Mouse (Mus musculus) 3134 (cell line): ENCODE measurements around the gene Mmp2.

Experiments
- DNase-seq: peaks from one replicate; pipeline ENCODE4 v3.0.0-alpha.2; 2011; ENCODE audit warnings: low spot score; ENCODE audit not compliant: insufficient read length; ENCODE audit errors: extremely low read depth

The Mmp2 gene

DNA sequence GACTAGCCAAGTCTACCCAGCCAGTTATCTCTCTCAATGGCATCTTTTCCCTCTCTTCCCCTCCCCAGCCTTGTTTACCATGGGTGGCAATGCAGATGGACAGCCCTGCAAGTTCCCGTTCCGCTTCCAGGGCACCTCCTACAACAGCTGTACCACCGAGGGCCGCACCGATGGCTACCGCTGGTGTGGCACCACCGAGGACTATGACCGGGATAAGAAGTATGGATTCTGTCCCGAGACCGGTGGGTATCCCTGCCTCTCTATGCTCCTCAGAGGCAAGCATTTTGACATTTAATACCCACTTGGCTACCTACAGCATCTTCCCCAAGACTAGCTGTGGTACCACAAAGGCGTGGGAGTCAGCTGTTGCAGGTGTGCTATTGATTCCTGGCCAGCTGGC is 8.8 kb downstream of the Mmp2 start:
- no peak for DNase-seq

- peak; percentile 58 for DNase-seq
These were observed 11.5 kb downstream of the Mmp2 start for GRCm38 (mm10) chr8:92838616-92839015.

DNA sequence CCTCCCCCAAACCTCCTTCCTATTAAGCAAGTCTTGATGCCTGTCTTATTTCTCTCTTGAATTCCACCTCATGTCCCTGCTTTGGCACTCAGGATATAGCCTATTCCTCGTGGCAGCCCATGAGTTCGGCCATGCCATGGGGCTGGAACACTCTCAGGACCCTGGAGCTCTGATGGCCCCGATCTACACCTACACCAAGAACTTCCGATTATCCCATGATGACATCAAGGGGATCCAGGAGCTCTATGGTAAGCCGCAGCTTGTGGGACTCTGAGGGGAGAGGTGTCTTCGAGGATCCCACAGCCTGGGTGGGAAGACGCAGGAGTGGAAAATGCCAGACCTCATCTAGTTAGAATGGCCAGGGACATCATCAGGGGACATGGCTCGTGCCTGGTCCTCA is 12.1 kb downstream of the Mmp2 start:
- no peak for DNase-seq

DNA sequence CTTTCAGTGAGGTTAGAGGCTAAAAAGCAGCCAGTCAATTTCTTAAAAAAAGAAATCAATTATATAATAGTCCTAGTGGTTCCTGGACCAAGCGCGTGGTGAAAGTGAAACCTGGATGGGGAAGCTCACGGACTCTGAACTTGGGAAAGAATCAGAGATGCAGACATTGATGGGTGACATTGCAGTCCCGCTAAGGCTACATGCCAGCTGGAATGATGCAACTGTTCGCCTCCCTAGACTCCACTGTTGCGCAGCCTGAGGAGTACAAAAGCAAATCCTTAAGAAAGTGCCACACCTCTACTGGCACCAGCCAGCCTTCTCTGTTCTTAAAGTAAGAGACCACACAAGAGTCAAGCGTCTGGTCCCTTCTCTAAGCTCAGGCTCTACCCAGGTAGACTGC is 12.8 kb downstream of the Mmp2 start:
- DNase-seq = no peak

DNA sequence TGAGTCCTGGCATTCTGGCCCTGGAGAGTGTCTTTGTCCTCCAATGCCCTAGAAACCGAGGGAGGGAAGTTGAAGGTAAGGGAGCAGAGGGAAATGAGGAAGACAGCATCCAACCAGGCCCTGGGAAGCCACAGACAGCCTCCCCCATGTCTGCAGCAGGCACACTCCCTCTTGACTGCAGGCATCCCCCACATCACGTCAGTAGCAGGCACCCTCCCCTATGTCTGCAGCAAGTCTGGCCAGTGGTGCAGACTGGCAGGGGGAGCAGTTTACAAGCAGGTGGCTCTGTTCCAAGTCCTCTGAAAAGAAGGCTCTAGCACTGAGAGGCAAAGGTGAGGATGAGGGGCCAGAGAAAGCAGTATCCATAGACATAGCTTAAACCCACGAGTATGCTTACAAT is 19.6 kb downstream of the Mmp2 start:
- peak; percentile 52 for DNase-seq

DNA sequence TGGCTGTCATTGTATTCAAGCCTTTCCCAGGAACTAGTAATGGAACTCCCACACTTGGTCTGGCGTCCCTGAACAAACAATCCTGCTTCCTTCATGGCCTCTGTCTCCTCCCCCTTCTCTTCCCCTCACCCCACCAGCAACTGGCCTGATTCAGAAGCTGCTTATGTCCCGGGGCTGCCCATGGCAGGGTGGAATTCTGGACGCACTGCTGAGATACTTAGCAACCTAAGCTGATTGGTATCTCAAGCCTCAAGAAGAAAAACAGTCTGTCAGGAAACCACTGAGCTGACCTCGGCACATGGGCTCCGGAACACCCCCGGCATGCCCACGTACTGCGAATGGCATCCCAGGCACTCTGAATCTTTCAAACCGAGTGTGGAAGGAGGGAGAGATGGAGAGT is 20.2 kb downstream of the Mmp2 start:
- peak; percentile 84 for DNase-seq

DNA sequence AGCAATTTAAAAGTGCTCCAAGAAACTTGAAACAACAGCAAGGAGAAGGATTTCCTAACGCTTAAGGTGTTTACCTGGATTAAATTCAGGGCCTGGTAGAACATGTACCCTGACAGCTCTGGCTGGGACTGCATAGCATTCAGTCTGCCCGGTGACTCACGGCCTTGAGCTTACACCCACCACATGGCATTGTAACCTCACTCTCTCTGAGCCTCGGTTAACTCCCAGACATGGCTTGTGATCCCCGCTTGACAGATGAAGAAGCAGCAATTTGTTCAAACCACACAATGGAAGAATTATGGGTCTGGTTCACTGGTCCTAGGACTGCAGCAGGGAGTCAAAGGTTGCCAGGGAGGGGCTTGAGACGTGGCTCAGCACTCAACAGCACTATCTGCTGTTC is 22.2 kb downstream of the Mmp2 start:
- peak; percentile 32 for DNase-seq

DNA sequence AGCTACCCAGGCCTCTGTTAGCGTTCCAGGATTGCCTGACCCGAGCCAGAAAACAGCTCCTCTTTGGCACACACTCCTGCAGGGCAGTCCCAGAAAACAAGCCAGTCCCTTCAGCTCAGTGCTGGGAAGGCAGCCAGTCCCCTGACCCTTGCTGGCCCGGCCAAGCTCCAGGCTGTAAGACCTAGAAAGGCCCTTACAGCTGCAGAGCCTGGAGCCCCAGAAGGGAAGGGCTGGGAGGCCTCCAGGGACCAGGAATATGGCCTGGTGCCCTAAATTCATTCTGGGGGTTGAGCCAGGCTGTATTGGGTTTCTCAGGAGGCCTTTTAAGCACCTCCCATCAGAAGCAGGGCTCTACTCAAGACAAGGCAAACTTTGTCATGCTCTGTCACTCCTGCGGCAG is 23.1 kb downstream of the Mmp2 start:
- DNase-seq = peak; percentile 92

DNA sequence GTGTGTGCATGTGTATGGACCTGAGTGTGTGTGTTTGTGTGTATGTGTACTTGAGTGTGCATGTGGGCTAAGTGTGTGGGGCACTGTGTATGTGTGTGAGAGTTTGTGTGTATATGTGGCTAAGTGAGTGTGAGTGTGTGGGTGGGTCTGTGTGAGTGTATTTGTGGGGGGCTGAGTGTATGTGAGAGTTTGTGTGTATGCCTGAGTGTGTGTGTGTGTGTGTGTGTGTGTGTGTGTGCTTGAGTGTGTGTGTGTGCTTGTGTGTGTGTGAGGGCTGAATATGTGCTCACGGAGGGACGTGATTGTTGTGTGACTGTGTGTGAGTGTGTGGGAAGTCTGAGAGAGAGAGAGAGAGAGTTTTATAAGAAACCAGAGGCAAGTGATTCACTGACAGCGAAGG is 24.3 kb downstream of the Mmp2 start:
- DNase-seq = no peak

GRCm38 (mm10) chr8:92853188-92853983 is 26.3 kb downstream of the Mmp2 start:
- no peak for DNase-seq

GRCm38 (mm10) chr8:92854673-92855072 is 27.6 kb downstream of the Mmp2 start:
- DNase-seq = no peak

GRCm38 (mm10) chr8:92855171-92855894 is 28.2 kb downstream of the Mmp2 start, which contains the start of gene Lpcat2:
Gene Lpcat2, plus strand, starts transcription at chr8:92855339.
- DNase-seq = no peak

DNA sequence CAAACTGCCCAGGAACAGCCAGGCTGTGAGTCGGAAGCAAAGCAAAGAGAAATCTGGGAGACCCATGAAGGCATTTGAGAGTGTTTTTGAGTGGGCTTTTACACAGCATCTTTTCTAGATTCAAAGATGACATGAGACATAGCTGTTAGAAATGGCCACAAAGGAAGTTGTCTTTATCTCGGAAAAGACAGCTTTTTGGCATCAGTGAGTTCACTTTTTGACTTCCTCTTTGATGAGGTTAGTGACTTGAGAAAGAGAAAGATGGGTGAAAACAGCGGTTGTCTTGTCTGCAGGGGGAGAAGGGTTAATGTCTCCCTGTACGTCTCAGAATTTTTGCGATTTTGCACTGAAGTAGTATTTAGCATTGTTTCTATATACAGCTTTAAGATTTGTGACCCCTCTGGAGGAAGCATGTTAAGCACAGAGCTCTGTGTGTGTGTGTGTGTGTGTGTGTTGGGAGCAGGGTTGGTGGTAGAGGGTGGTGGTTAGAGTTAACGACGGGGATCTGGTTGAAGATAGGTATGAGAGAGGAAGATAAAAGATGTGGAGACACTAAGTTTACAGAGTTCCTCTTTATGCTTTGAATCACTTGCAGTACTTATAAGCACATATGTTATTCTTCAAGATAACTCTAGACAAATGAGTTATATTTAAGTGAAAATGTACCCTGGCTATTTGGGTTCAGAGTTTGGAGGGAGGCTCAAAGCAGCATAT is 29.3 kb downstream of the Mmp2 start:
- no peak for DNase-seq

DNA sequence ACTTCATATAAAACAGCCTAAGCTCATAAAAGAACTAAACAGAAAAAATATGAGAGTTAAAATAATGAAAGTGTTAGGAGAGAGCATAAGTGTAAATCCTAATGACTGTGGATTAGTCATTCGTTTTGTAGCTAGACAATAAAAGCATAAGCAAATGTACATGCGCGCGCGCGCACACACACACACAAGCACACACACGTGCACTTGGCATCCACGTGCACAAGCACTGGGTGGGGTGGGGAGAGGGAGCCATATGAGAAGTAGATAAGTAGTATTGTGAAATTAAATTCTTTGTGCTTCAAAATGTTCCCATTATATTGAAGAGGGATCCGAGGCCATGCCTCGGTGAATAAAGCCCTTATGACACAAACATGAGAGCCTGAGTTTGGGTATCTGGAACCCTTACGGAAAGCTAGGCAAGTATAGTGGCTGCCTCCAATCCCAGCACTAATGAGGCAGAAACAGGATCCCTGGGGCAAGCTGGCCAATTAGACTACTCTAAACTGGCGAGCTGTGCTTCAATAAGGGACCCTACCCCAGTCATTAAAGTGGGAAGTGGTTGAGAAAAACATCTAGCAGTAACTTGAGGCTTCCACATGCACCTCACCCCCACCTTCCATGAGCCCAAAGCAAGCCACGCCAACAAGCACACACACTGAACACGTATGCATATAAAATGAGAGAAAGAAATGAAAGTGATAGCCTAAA is 31.5 kb downstream of the Mmp2 start:
- DNase-seq = no peak

GRCm38 (mm10) chr8:92861977-92862376 is 34.9 kb downstream of the Mmp2 start:
- no peak for DNase-seq

DNA sequence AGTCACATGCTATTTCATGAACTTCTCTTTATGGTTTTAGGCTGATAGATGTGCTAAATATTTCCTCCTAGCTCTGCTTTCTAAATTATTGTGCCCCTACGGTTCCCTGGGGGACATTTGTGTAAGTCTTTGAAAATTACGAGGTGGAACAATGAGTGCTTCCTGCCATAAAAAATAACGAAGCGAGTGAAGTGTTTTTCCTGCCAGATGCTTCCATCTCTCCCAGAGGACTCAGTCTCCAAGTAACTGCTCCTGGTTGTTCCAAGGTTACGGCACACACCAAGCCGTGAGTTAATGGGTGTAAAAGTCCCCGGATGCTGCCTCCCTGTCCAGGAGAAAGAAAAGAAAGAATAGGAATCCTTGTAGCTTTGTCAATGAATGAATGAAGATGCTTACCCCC is 43.2 kb downstream of the Mmp2 start:
- DNase-seq = no peak

GRCm38 (mm10) chr8:92872063-92872759 is 45.1 kb downstream of the Mmp2 start:
- no peak for DNase-seq

- no peak for DNase-seq
These were observed 48.7 kb downstream of the Mmp2 start for GRCm38 (mm10) chr8:92875795-92876194.

DNA sequence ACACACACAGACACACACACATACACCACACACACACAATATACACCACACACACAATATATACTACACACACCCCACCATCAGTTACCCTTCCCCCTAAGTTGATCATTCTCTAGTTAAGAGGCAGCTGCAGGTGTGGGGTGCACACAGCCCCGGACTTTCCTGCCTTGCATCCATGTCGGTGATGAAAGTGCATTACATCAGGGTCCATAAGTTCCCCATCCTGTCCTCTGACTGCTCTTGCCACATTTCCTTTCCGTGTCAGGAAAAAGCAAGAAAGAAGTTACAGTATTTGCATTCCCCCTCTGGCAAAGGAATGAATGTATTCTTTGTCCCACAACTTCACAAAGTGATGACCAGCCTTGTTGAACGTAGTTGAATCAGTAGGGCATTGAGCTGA is 54.2 kb downstream of the Mmp2 start:
- DNase-seq = no peak

DNA sequence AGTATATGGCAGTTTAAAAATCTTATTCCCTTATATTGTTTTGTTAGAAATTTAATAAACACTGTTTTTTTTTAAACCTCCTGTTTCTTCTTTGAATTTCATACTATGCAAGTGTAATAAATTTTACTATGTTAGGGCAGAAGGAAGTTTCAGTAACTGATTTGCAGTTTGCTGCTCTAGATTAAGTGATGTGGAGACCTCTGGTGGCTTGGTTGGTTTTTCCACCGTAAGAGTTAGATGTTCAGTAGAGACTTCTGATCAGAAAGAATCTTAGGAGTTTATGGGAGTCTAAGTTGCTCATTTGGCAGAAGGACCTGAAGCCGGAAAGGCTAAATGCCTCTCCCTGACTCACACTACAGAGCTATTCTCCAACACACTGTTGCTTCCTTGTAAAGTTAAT is 56.7 kb downstream of the Mmp2 start:
- no peak for DNase-seq
